Mouse (Mus musculus): ENCODE results near the gene Prkcb.

The Prkcb gene

GRCm38 (mm10) chr7:122319566-122319965, 31.0 kb downstream of the Prkcb start:
- no peak for DNase-seq (ENCODE audit: low read depth, low spot score)

- DNase-seq (ENCODE audit: low read depth, low spot score), result no peak
These were observed 32.4 kb downstream of the Prkcb start for GRCm38 (mm10) chr7:122320843-122321544.

DNA sequence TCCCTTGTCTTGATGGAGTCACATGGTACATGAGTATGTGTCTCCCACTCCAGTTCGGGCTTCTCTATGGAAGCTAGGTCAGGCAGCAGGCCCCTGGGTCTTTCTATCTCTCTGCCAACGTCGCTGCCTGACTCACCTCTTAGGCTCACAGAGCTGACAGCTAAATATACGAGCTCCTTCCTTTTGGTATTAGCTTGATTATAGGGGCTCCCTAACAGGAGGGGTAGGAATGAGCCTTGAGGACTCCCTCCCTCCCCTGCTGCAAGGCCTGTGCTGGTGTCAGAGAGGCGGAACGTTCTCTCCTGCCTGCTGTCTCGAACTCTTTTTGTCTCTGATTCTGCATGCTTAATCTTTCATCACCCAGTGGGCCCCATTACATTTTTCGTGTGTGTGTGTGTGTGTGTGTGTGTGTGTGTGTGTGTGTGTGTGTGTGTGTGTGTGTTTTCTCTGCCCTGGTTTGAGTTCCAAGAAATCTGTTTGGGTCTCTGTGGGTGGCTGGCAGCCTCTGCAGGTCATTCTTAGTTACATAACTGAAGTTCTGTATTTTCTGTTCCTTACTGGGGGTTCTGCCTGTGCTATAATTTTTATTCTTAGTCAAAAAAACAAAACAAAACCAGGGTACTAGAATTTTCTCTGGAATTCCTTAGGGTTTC, 33.6 kb downstream of the Prkcb start:
- DNase-seq (ENCODE audit: low read depth, low spot score), result no peak

DNA sequence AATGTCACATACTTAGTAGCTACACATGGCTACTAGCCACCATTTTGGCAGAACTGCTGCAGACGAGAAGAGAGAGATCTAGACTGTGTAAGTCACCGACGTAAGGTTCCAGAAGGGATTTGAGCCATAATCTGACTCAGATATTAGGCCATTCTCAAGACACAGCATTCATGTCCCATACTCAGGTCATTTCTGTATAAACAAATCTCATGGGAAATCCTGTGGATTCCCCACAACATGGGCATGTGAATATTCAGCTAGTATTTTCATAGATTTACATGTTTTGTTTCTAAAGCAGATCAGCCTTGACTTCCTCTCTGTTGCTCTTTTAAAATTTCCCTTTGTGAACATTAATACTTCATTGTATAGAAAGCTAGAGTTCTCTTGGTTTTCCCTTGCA, 39.4 kb downstream of the Prkcb start:
- no peak for DNase-seq (ENCODE audit: low read depth, low spot score)

DNA sequence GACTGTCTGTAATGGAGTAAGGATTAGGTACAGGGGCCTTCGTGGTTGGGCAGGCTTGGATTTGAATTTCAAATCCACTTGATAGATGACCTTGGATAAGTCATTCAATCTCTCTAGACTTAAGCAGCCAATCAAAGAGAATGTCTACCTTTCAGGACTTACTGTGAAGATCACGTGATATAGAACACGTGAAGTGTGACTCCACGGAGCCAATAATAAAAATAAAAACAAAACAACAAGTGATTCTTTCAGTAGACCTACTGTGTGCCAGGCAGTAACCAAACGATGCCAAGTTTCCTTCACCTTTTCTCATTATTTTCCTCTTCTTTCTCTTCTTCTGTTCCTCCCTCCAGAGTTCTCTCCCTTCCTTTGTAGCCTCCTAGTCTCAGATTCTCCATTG, 39.9 kb downstream of the Prkcb start:
- DNase-seq (ENCODE audit: low read depth, low spot score), result no peak

DNA sequence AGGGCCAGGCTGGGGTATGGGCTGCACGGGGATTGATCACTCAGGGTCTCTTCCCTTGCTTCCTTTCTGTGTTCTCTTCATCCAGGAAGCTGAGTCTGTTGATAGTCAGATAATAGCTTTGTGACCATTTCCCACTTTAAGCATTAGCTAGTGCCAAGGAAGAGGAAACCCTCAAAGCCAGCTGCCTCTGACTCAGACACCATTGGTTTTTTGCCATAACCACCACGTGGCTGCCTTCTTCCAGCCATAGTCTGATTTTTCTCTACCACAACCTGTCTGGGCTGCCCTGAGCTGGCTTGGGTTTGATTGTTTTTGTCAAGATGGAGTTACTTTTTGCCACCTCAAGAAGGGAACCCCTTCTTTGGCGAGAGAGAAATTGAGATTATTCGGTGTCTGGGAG, 41.0 kb downstream of the Prkcb start:
- DNase-seq (ENCODE audit: low read depth, low spot score), result no peak

- no peak for DNase-seq (ENCODE audit: low read depth, low spot score)
These were observed 45.1 kb downstream of the Prkcb start for GRCm38 (mm10) chr7:122333686-122334085.

DNA sequence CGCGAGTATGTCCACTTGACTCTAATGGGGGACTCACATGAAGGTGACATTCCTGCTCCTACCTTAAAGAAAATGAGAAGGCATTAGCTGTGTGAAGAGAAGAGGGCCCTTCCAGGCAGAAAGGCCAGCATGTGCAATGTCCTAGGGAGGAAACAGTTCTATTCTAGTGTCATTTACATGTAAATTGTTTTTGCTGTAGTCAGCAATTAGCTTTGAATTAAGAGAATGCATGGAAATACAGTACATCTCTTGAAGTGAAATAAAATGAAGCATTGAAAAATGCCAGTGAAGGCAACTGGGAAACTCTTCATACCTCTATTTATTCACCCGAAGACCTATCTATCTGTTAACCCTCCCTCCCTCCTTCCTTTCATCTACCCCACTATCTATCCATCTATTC, 48.8 kb downstream of the Prkcb start:
- DNase-seq (ENCODE audit: low read depth, low spot score), result no peak

- DNase-seq (ENCODE audit: low read depth, low spot score), result no peak
These were observed 49.5 kb downstream of the Prkcb start for GRCm38 (mm10) chr7:122338055-122338454.

- no peak for DNase-seq (ENCODE audit: low read depth, low spot score)
These were observed 50.9 kb downstream of the Prkcb start for GRCm38 (mm10) chr7:122339476-122339875.

GRCm38 (mm10) chr7:122341813-122342212, 53.3 kb downstream of the Prkcb start:
- DNase-seq (ENCODE audit: low read depth, low spot score), result no peak

DNA sequence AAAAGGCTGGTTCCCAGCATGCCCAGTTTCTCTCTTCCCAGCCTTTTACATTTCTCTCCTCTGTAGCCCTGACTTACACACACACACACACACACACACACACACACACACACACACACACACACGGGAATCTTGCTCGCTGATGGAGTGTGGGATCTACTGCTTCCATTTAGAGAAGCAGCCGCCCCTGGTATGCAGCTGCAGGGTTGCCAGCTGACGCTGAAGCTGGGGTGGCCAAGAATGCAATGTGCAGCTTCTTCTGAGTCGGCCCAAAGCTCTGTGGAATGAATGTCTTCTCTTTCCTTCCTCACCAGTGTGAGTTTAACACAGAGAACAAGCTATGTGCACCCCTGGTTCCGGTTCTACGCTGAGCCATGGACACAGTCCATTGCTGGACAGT, 56.1 kb downstream of the Prkcb start:
- DNase-seq (ENCODE audit: low read depth, low spot score), result no peak

DNA sequence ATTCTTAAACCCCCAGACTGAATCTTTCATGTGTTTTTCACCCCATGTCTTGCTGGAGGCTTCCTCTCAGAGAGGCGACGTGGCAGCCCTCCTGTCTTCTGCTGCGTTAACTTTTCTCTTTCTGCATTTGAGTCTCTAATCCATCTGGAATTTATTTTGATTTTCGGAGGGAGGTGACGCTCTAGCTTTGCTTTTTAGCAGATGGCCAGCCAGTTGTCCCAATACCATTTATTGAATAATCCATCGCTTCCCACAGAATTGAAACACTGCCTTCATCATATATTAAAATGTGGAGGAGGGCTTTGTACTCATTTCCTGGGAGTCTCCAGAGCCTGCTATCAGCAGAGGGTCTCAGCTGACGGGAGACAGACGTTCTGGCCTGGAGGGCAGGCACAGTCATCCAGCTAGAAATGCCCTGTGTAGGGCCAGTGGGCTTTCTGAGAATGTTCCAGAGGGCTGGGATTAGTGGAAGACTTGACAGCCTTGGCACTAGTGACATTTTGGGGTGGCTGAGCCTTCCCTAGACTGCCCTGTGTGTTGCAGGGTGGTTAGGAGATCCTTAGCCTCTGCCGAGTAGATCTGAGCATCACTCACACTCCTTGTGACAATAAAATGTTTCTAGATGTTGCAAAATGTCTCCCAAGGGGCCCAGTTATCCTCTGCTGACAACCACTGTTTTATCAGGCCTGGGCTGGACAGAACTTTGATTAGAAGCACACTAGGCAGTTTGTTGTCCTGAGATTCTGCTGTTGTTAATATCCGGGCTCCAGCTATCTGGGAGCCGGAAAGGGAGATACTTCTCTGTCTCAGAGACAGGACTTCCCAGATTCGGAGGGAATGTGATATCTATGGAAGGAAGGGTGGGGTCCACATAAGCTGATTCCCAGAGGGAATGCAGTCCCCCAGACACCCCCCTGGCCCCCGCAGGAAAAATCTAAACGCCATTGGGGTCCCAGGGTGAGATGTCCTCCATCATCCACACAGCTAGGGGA, 58.0 kb downstream of the Prkcb start:
- DNase-seq (ENCODE audit: low read depth, low spot score), result no peak

DNA sequence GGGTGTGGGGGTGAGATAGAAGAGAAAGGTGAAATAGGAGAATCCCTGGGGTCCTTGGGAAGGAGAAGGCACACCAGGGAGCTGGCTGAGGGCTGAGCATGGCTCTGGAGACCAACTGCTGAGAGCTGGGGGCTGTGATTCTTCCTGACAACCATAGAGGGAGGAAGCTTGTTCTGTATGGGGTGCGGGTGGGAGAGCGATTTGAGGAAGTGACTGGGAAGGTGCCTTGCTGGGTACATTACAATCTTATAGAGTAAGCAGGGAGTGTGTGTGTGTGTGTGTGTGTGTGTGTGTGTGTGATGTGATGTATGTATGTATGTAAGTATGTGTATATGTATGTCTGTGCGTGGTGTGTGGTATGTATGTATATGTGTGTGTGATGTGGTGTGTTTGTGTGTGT, 58.9 kb downstream of the Prkcb start:
- no peak for DNase-seq (ENCODE audit: low read depth, low spot score)

DNA sequence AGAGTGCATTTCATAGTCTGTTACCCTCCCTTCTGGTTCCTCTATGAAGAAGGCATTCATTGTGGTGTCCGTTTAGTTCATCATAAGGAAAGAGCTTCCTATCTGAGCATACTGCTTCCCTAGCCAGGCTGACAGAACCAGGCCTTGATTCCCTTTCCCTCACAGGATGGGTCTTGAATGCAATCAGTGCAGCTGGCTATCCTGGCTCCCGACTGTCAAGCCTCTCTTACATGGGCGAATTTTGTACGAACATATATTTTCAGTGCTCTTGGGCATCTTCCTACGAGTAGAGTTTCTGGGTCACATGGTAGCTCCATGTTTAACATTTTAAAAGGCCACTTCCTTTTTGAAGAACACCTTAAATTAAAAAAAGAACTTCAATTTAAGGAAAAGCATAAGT, 61.4 kb downstream of the Prkcb start:
- no peak for DNase-seq (ENCODE audit: low read depth, low spot score)

DNA sequence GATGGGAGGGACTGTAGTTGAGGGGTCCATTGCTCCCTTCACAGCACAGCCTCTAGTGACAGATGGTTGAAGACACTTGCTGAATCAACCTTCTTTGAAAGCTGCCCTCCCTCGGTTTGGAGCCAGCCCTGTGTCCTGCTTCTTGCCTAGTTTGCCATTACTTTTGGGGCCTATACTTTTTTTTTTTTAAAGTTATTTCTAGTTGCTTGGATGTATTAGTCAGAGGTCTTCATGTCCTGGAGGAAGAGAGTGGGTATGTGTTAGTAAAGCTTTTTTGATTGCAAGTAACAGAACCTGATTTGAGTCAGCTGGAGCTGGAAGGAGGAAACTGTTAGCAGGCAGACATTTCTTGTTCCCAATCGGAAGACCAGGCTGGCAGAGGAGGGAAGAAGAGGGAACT, 62.2 kb downstream of the Prkcb start:
- no peak for DNase-seq (ENCODE audit: low read depth, low spot score)

DNA sequence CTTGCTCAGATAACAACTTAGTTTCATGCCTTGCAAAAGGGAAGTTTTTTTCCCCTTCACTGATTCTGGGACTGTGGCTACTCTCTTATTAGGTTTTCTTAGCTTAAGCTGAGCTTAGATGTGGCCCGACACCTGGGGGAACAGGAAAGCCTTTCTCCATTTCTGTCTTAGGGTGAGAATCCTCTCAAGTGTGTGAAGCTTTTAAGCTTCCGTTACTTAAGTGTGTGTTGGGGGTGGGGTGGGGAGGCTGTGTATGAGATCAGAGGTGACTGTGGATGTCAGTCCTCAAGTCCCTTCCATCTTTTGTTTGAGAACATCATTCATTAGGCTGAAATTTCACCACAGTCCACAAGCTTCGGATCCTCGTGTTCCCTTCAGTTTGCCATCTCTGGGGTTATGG, 63.3 kb downstream of the Prkcb start:
- DNase-seq (ENCODE audit: low read depth, low spot score), result no peak

DNA sequence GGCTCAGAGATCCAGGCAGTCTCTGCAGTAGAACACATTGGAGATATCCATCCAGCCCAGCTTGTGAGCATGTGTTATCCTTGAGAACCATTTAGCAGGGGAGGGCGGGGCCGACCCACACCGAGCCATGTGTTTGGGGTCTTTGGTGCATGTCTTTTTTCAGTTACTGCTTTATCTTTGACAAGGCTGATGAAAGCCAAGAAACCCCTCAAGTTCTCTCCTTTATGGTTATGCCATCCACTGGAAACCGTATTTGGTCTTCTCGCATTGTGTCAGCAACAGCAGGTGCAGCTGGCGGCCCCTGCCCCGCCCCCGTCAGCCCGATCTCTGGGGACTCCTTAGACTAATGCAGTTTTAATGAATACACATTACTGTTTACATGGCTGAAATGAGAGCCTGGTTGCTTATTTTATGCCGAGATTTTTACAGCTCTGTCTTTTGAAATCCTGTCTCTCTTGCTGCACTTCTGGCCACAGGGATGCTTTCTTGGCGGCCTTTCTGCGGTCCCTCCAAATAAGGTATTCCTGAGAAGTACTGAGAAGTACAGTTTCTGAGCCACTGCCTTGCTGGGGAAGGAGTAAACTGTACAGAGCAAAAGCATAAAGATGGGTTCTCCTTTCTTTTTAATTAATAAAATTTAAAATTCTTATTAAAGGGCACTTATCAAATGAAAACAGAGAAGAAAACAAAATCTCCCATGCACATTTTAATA, 64.2 kb downstream of the Prkcb start:
- no peak for DNase-seq (ENCODE audit: low read depth, low spot score)

DNA sequence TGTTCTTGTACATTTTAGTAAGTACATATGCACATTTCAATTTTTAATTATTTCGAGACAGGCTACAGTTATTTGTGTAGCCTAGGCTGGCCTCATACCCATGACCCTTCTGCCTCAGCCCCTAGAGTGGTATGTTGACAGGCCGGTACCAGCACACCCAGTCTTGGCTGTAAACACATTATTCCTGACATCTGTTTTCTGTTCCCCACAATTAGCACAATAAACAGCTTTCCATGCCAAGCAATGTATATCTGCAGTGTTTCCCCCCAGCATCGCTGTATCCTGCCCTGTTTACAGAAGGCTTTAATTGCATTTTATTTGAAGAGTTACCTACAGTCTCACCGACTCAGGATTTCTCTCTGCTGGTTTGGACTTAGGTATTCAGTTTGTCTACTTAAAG, 64.8 kb downstream of the Prkcb start:
- DNase-seq (ENCODE audit: low read depth, low spot score), result no peak

DNA sequence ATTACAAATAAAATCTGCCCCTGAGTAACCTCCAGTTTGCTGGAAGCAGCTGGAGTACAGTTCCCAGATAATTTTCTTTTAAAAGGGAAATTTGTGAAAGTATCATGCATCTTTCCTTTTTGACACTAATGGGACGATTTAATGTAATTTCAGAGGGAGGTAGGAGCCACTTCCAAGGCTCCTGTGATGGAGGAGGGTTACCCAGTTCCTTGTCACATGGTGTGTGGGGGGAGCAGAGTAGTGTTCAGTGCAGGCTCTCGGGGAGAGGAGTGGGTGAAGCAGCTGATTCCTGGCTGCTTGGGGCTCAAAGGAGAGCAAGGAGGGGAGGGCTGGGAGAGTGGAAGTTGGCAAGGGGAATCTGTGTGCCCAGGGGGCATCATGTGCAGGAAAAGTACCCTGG, 68.4 kb downstream of the Prkcb start:
- DNase-seq (ENCODE audit: low read depth, low spot score), result no peak

DNA sequence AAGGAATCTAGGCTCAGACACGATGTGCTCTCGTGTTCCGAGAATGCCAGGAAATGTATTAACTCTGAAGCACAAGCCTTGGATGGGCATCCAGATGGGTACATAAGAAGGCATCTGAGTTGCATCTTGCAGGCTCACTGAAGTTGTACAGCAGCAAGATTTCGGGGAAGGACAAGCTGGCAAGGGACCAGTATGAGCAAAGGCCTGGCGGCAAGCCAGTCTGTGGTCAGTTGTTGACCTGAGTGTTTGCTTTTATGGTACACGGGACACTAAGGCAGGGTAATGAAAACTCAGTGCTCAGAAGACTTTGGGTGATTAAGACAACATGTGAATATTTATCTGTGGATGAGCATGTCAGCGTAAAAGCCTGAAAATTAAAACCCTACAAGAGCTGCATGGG, 69.3 kb downstream of the Prkcb start:
- no peak for DNase-seq (ENCODE audit: low read depth, low spot score)

DNA sequence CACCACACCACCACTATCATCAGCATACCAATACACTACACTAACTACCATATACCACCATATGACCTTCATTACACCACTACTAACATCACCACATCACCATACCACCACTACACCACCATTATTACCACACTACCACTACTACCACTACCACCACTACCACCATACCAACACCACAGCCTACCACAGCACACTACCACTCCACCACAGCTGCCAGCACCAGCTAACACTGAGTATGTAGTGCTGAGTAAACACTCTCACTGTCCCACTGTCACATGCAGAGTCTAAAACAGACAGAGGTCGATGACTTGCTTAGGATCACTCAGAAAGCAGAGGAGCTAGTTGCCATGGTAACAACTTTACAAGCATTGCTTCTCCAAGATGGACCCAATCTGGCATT, 78.1 kb downstream of the Prkcb start:
- no peak for DNase-seq (ENCODE audit: low read depth, low spot score)
